Mouse (Mus musculus): ENCODE data around the gene Minpp1.

- TF ChIP-seq CTCF (conservative IDR thresholded peaks at IDR 0.05; ENCODE audit: low read length) (no peak), NANOG (IDR thresholded peaks at IDR 0.05; ENCODE audit: borderline replicate concordance, low read length) (no peak), POU5F1 (IDR thresholded peaks at IDR 0.05; ENCODE audit: borderline replicate concordance, low read length) (no peak)
Measured at GRCm38 (mm10) chr19:32463037-32463436, 22.5 kb upstream of the Minpp1 start.

Measured in E14TG2a.4 (cell line).